Mouse (Mus musculus) hindbrain, embryonic 12.5 days (tissue): ENCODE data around the gene Nmrk2. TPM values are rescaled to one million over a fixed set of nuclear protein-coding genes. Genes with fewer than 3 reads are reported as not detected.
A peak's percentile ranks its signal among the peaks of the same experiment; 100 is the strongest.

Experiments
- ATAC-seq: fragments of 200-750 bp; cut with Nextera tagmentation; 2 replicates; pipeline ENCODE4 v1.8.0; 2017; ENCODE audit warnings: moderate TSS enrichment; ENCODE audit not compliant: low FRiP score
- H3K27ac ChIP-seq: fragments of 300-500 bp; sonication (generic); 2 replicates; pipeline ENCODE4 v1.5.1; 2016; ENCODE audit warnings: mild to moderate bottlenecking
- H3K27me3 ChIP-seq: fragments of 300-500 bp; sonication (generic); 2 replicates; pipeline ENCODE4 v1.6.1; 2016; ENCODE audit warnings: mild to moderate bottlenecking
- H3K36me3 ChIP-seq: fragments of 300-500 bp; sonication (generic); 2 replicates; pipeline ENCODE4 v1.6.1; 2016; ENCODE audit warnings: mild to moderate bottlenecking
- H3K4me1 ChIP-seq: fragments of 300-500 bp; sonication (generic); 2 replicates; pipeline ENCODE4 v1.6.1; 2016
- H3K4me2 ChIP-seq: fragments of 300-500 bp; sonication (generic); replicated peaks from 2 replicates; pipeline ENCODE4 v1.6.1; 2016; ENCODE audit warnings: mild to moderate bottlenecking
- H3K4me3 ChIP-seq: fragments of 300-500 bp; sonication (generic); 2 replicates; pipeline ENCODE4 v1.5.1; 2016; ENCODE audit warnings: mild to moderate bottlenecking
- H3K9ac ChIP-seq: fragments of 300-500 bp; sonication (generic); 2 replicates; pipeline ENCODE4 v1.6.1; 2016; ENCODE audit warnings: mild to moderate bottlenecking, moderate library complexity
- H3K9me3 ChIP-seq: fragments of 300-500 bp; sonication (generic); replicated peaks from 2 replicates; pipeline ENCODE4 v1.6.1; 2016; ENCODE audit warnings: mild to moderate bottlenecking
- WGBS: fragments of 180-500 bp; shearing (Covaris S2); methylation state at CpG from one replicate; pipeline ENCODE4 v1.1.7; 2016; 5-methylcytosine and 5-hydroxymethylcytosine counted together
- polyA plus RNA-seq: library from polyadenylated mRNA; unstranded; fragments of >200 nt; fragmentation: Nextera tagmentation; extraction: Ambion mirVana; gene quantifications from 2 replicates; pipeline ENCODE4 v1.2.1, GENCODE M21; 2016

The Nmrk2 gene
- polyA plus RNA-seq, 1 experiment from 2014 or later, result not detected

DNA sequence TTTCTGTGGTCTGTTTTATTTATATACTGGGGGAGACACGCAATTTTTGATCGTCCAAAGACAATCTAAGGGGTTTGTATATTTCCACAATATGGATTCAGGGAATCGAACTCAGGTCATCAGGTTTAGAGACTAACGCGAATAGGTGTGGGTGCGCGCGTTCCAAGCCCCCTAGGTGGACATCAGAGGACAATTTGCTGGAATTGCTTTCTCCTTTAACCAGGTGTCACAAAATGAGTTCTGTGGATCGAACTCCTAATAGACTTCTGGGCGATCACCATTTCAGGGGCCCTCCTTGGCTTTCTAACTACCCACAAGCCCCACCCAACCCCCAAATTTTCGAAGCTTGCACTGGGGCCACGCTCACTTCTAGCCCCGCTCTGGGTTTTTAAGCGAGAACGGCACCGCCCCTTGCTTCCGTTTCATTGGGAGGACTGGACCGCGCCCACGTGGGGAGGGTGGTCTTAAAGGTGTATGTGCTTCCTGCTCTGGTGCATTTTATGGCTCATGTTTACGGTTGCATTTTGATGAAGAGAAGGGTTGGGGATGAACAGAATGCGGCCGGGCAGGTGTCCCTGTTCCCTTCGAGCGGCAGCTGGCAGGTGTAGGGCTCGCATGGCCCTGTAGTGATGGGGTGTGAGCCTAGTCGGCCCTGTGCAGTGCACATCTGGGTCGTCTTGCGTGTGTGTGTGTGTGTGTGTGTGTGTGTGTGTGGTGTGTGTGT lies 33.2 kb downstream of the Nmrk2 start:
- Histone ChIP-seq H3K4me1 (peaks cover 26% of the 10 kb centered on the region), H3K27me3 (no peaks in the 10 kb centered on the region), H3K4me2 (peak overlapping the region; percentile 87), H3K4me3 (peak overlapping the region; percentile 89), H3K36me3 (peaks cover 5% of the 10 kb centered on the region), H3K27ac (peak overlapping the region; percentile 66), H3K9ac (peak overlapping the region; percentile 60), H3K9me3 (no peaks in the 10 kb centered on the region)
- ATAC-seq, result peak; percentile 29; the same call in 1 of the 2 replicates
- 4% methylated on average over 29 of the region's 29 CpGs for WGBS

GRCm38 (mm10) chr10:81168087-81168431 lies 33.8 kb downstream of the Nmrk2 start:
- H3K9me3 ChIP-seq, result no peaks in the 10 kb centered on the region
- peaks cover 9% of the 10 kb centered on the region for H3K36me3 ChIP-seq
- H3K4me1 ChIP-seq, result peaks cover 20% of the 10 kb centered on the region
- peak overlapping the region; percentile 60; the same call in 1 of the 2 replicates for H3K9ac ChIP-seq
- no peaks in the 10 kb centered on the region for H3K27me3 ChIP-seq
- H3K4me2 ChIP-seq, result peak overlapping the region; percentile 87
- H3K4me3 ChIP-seq, result peak overlapping the region; percentile 89
- WGBS, result 9% methylated on average over 5 of the region's 5 CpGs
- peak; percentile 77 for ATAC-seq
- peak overlapping the region; percentile 66 for H3K27ac ChIP-seq

DNA sequence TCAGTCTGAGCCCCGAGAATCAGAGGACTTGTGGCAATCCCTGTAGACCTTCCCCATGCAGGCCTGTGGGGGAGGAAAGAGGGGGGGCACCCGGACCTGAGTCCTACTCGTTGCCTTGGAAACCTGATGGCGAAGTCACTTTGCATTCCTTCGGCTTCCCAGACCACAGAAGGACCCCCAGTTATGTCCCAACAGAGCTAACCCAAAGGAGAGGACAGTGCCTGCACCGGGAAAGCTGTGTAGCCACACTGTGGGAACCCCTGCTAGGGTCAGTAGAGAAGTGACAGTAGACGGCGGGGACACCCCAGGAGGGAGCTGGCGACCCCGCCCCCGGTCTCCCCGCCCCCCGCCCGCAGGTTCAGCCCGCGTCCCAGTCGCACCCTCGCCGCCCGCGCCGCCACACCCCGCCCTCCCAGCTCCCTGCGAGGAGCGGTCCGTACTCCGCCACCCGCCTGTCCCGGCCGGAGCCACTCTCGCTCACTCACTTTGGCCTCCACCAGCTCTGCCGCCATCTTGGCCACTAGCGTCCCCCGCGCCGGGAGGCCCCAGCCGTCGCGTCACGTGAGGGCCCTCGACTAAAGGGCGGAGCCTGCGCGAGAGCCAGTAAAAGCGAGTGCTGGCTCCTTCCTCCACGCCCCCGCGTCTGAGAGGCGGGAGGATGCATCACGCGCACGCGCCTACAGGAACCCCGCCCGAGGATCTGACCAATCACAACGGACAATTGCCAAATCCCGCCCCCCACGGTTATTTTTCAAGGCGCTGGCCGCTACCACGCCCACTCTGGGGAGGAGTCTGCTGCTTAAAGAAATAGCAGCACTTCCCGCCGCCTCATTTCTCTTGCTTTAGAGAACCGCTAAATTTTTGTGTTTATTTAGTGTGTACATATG lies 34.4 kb downstream of the Nmrk2 start, which contains the start of gene Pias4:
Gene Pias4, minus strand, starts transcription at position 724 of the 887 bp plus-strand sequence.
- Histone ChIP-seq H3K4me3 (peak within 1 kb of the TSS; percentile 89), H3K4me2 (peak within 1 kb of the TSS; percentile 87), H3K9me3 (no peaks in the 10 kb centered on the region), H3K27me3 (no peaks in the 10 kb centered on the region), H3K36me3 (peaks cover 13% of the 10 kb centered on the region), H3K4me1 (peaks cover 21% of the 10 kb centered on the region), H3K27ac (peak within 1 kb of the TSS; percentile 66), H3K9ac (peak within 1 kb of the TSS; percentile 88)
- WGBS, result under 1% methylated on average over 48 of the region's 64 CpGs
- peak; percentile 90 for ATAC-seq

- Histone ChIP-seq H3K9ac (no peak overlapping the region), H3K4me2 (no peak overlapping the region), H3K36me3 (peaks cover 36% of the 10 kb centered on the region), H3K27ac (no peak overlapping the region), H3K27me3 (no peaks in the 10 kb centered on the region), H3K9me3 (no peaks in the 10 kb centered on the region), H3K4me1 (peaks cover 32% of the 10 kb centered on the region), H3K4me3 (no peak overlapping the region)
- WGBS, result 81% methylated on average over 8 of the region's 8 CpGs
- no peak for ATAC-seq
Observed at GRCm38 (mm10) chr10:81165118-81165517, 36.7 kb downstream of the Nmrk2 start.

DNA sequence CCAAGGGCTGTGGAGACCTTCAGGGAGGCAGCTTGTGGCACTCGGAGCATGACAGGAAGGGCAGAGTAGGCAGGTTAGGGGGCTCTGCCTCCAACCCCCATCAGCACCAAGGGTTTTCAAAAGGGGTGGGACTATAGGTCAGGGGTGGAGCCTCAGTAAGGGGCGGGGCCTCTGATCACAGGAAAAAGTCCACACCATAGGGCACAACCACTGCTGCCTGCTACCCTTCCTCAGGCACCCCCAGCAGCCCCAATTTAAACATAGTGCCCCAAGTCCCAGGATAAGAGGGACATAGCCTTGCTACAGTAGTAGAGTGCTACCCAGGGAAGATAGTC lies 39.6 kb downstream of the Nmrk2 start:
- ATAC-seq, result no peak
- H3K4me3 ChIP-seq, result no peak overlapping the region
- no peaks in the 10 kb centered on the region for H3K27me3 ChIP-seq
- peaks cover 21% of the 10 kb centered on the region for H3K4me1 ChIP-seq
- H3K27ac ChIP-seq, result peak overlapping the region; percentile 49
- H3K4me2 ChIP-seq, result no peak overlapping the region
- 70% methylated on average over 2 of the region's 2 CpGs for WGBS
- H3K9ac ChIP-seq, result no peak overlapping the region
- peaks cover 55% of the 10 kb centered on the region for H3K36me3 ChIP-seq
- no peaks in the 10 kb centered on the region for H3K9me3 ChIP-seq

GRCm38 (mm10) chr10:81161602-81162317 lies 40.1 kb downstream of the Nmrk2 start:
- WGBS, result 79% methylated on average over 8 of the region's 8 CpGs
- peak; percentile 39 for ATAC-seq
- Histone ChIP-seq H3K4me2 (no peak overlapping the region), H3K4me3 (no peak overlapping the region), H3K27me3 (no peaks in the 10 kb centered on the region), H3K4me1 (peaks cover 17% of the 10 kb centered on the region), H3K9ac (no peak overlapping the region; the same call in none of the 2 replicates), H3K27ac (peak overlapping the region; percentile 49), H3K36me3 (peaks cover 60% of the 10 kb centered on the region), H3K9me3 (no peaks in the 10 kb centered on the region)

GRCm38 (mm10) chr10:81154736-81155135 lies 47.1 kb downstream of the Nmrk2 start:
- no peaks in the 10 kb centered on the region for H3K9me3 ChIP-seq
- peaks cover 80% of the 10 kb centered on the region for H3K36me3 ChIP-seq
- H3K4me1 ChIP-seq, result no peaks in the 10 kb centered on the region
- no peak overlapping the region for H3K27ac ChIP-seq
- no peak overlapping the region for H3K4me2 ChIP-seq
- no peak for ATAC-seq
- no peak overlapping the region for H3K9ac ChIP-seq
- no peak overlapping the region for H3K4me3 ChIP-seq
- 91% methylated on average over 6 of the region's 6 CpGs for WGBS
- H3K27me3 ChIP-seq, result no peaks in the 10 kb centered on the region

DNA sequence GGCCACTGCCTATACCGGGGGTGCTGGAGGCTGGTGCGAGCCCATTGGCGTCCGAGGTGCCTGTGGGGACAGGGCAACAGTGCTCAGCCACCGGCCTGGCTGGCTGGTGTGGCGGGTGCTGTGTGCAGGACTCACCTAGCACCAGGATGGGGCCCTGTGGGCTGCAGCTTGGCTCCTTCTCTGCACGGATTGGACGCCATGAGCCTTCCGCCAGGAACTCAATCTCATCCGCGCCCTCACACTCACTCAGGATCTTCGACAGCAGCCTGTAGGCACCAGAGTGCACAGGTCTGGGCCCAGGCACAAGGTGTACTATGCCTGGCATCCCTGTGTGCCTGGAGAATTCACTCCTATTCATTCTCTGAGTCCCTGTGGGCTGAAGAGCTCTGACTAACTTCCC lies 47.5 kb downstream of the Nmrk2 start:
- no peak overlapping the region for H3K4me2 ChIP-seq
- H3K4me3 ChIP-seq, result no peak overlapping the region
- H3K27me3 ChIP-seq, result no peaks in the 10 kb centered on the region
- H3K9ac ChIP-seq, result no peak overlapping the region
- peaks cover 84% of the 10 kb centered on the region for H3K36me3 ChIP-seq
- H3K9me3 ChIP-seq, result no peaks in the 10 kb centered on the region
- no peak overlapping the region for H3K27ac ChIP-seq
- ATAC-seq, result no peak
- 90% methylated on average over 12 of the region's 12 CpGs for WGBS
- H3K4me1 ChIP-seq, result no peaks in the 10 kb centered on the region

DNA sequence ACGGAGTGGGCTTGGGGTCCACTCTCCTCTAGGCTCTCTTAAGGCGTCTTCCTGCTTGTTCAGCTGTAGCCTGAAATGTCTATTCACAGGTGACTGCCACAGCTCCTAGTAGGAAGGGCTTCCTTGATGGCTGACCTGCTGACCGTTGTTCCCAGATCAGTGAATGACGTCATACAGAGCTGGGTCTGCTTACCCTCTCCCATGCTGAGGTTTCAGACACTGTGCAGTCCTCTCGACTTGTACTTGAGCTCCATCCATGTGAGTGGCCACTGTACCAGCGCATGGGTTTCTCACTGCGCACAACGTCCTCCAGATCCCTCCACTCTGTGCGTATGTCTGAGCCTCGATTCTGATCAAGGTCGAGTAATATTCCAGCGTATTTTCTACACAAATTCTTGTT lies 49.2 kb downstream of the Nmrk2 start:
- Histone ChIP-seq H3K36me3 (peaks cover 85% of the 10 kb centered on the region), H3K27ac (no peak overlapping the region)
- WGBS, result 79% methylated on average over 12 of the region's 12 CpGs

GRCm38 (mm10) chr10:81151261-81151660 lies 50.6 kb downstream of the Nmrk2 start:
- WGBS, result 77% methylated on average over 6 of the region's 6 CpGs
- no peak for ATAC-seq
- Histone ChIP-seq H3K36me3 (peaks cover 85% of the 10 kb centered on the region), H3K4me1 (no peaks in the 10 kb centered on the region), H3K4me3 (no peak overlapping the region), H3K27ac (no peak overlapping the region), H3K9me3 (no peaks in the 10 kb centered on the region), H3K27me3 (no peaks in the 10 kb centered on the region), H3K9ac (no peak overlapping the region), H3K4me2 (no peak overlapping the region)

More for the DNA sequence above, 49.2 kb downstream of the Nmrk2 start:
- no peak for ATAC-seq
- H3K4me1 ChIP-seq, result no peaks in the 10 kb centered on the region
- no peak overlapping the region for H3K4me2 ChIP-seq
- no peaks in the 10 kb centered on the region for H3K27me3 ChIP-seq
- H3K4me3 ChIP-seq, result no peak overlapping the region
- no peaks in the 10 kb centered on the region for H3K9me3 ChIP-seq
- no peak overlapping the region for H3K9ac ChIP-seq
